Mouse (Mus musculus): ENCODE measurements around the gene Gipc1.

The Gipc1 gene

DNA sequence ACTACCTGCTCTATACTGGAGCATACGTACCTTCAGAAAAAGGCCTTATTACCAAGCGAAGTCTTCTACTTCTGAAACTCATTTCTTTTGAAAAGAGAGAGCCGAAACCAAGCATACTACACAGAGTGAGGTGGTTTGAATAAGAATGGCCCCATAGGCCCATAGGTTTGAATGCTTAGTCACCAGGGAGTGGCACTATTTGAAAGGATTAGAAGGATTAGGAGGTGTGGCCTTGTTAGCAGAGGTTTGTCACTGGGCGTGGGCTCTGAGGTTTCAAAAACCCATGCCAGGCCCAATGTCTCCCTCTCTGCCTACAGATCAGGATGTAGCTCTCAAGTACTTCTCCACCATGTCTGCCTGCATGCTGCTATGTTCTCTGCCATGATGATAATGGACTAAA lies 4.4 kb upstream of the Gipc1 start:
- no peak for DNase-seq (ENCODE audit: low read depth, low spot score)

GRCm38 (mm10) chr8:83649699-83650098 lies 2.8 kb upstream of the Gipc1 start:
- DNase-seq (ENCODE audit: low read depth, low spot score): no peak

DNA sequence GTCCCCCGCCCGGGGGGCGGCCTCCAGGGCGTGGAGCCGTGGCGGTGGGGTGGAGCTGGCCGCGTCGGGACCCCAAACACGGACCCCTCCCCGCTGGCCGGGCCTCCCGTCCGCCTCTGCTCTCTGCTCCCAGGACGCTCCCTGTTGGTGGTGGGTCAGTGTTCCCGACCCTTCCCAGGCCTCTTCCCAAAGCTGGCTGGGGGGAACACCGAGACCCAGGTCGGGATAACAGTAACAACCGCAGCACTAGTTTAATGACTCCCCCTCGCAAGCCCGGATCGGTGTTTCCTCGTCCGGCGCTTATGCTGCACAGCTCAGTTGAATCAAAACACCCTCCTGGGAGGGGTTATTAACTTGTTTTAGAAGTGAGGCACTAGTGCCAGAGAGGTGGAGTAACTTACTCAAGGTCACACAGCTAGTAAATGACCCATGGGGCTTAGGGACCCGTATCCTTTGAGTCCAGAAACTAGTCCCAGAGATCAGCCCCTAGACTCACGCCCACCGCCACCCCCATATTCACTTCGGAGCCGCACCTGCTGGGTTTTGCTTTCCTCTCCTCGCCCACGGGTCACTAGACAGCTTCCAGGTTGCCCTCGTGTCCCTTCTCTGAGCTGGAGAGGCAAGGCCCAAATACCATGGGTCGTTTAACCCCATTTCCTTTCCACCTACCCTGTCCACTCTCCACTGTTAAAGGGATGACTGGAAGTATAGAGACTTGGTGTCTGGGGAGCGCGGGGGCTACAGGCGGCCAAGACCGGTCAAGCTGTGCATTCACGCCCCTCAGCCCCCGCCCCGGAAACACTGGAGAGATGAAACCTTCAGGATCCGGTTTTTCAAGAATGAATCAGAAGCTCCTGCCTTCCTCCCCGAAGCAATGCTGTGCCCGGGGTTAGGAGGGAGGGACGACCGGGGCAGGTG lies 526 bp downstream of the Gipc1 start:
- DNase-seq (ENCODE audit: low read depth, low spot score): no peak

DNA sequence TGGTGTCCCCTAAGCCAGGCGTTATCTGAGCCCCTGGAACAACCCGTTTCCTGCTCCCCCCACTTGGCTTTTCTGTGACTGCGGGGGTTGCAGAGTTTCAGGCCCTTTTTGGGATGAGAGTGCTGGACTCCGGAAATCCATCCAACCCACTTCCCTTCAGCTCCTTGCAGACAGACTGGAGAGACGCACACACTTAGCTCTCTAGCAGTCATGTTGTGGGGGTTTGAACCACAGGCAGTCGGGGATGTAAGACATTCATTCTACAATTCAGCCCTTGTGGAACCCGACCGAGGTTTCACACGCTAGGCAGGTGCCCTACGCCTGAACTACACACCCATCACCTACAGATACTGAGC lies 1.2 kb downstream of the Gipc1 start:
- no peak for DNase-seq (ENCODE audit: low read depth, low spot score)

- no peak for DNase-seq (ENCODE audit: low read depth, low spot score)
Observed at GRCm38 (mm10) chr8:83654725-83655124, 2.2 kb downstream of the Gipc1 start.

GRCm38 (mm10) chr8:83656043-83656442 lies 3.6 kb downstream of the Gipc1 start:
- DNase-seq (ENCODE audit: low read depth, low spot score): no peak

- DNase-seq (ENCODE audit: low read depth, low spot score): no peak
Observed at GRCm38 (mm10) chr8:83656484-83657246, 4.2 kb downstream of the Gipc1 start.

DNA sequence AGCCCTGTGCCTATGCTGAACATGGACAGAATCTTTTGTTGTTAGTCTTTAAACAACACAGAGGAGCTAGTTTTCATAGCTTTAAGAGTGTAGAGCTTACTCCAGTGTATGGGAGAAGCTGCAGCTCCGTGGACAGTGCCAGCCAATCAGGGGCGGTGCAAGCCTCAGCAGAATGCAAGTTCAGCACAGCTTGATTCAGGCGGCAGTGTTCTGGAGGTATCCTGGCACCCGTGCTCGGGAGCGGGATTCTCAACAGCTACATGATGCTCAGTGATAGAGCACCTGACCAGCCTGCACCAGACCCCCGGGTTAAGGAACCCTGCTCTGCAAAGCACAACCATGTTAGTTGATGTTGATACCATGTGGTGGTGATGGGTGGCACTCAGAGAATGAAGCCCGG lies 8.1 kb downstream of the Gipc1 start:
- DNase-seq (ENCODE audit: low read depth, low spot score): no peak

DNA sequence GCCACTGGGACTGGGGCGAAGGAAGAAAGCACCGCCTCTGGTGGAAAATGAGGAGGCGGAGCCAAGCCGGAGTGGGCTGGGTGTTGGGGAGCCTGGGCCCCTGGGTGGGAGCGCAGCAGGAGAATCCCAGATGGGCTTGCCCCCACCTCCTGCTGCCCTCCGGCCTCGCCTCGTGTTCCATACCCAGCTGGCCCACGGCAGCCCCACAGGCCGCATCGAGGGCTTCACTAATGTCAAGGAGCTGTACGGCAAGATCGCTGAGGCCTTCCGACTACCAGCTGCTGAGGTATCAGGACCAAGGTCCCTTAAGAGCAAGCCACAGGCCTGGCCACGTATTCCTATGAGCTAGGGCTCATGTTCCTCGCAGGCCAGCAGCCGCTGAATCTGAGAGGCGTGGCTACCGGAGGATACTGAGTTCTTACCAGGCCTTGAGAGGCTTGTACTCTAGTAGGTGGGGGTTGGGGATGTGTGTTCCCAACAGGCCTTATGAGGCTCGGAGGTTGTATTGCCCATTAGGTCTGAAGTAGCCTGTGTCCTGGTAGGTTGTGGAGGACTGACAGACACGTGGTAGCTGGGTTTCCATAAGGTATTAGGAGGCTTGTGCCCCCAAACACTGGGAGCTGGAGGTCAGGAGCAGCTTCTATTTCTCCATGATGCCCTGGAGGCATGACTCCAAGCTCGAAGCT lies 8.7 kb downstream of the Gipc1 start:
- no peak for DNase-seq (ENCODE audit: low read depth, low spot score)

DNA sequence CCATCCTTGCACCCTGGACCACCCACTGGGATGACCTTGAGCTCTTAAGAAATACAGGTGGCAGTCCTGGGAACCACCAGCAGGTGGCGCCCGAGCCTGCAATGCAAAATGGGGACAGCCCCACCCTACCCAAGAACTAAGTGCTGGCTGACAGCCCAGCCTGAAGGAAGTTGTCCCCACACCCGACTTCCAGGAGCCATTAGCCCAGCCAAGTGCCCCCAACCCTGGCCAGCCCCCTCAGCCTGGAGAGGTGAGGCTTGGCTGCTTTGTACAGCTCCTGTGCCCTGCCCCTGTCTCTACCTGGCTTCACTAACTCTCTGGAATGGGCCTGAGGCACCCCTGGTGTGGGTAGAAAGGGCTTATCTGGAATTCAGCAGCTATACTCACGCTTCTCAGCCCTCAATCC lies 9.9 kb downstream of the Gipc1 start:
- peak; percentile 87 for DNase-seq (ENCODE audit: low read depth, low spot score)

- no peak for DNase-seq (ENCODE audit: low read depth, low spot score)
Observed at GRCm38 (mm10) chr8:83664096-83664495, 11.6 kb downstream of the Gipc1 start.

- no peak for DNase-seq (ENCODE audit: low read depth, low spot score)
Observed at GRCm38 (mm10) chr8:83664931-83665625, 12.6 kb downstream of the Gipc1 start.

DNA sequence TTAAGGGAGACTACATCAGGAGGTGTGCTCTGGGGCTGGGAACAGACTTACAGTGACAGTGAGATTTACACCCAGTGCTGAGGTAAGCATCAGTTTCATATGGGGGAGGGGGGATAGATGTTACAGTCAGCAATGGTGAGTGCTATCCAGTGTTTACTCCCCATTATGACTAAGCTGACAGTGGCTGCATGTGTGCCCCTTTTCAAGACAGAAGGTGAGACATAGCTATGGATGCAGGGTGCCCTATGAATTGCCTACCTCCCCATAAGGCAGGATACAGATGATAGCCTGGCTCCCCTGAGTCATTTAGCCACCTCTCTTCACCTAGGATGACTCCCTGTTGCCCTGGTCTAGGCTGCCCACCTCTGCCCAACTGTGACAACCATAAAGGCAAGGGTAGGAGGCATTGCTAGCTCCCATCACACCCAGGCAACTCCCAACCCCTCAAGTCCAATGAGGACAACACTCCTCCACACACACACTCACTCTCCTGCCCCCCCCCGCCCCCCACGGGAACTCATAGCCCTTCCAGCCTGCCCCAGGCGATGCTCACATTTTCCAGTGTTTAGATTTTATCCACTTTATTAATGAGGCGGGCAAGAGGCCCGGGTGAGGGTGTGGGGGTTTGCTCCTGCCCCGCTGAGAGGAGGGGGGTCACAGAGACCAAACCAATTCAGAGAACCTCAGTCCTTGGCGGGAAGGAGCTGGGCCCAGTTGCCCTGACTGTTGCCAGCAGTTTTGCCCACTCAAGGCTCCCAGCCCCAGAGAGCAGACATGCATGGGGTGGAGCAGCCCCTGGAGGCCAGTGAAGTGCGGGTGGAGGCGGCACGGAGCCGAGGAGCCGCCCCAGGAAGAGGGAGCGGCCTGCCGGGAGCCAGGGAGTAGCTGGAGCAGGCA lies 13.7 kb downstream of the Gipc1 start, which contains the start of gene Ptger1:
Gene Ptger1 (plus strand): TSS at position 710 of the 897 bp plus-strand sequence.
- DNase-seq (ENCODE audit: low read depth, low spot score): no peak

DNA sequence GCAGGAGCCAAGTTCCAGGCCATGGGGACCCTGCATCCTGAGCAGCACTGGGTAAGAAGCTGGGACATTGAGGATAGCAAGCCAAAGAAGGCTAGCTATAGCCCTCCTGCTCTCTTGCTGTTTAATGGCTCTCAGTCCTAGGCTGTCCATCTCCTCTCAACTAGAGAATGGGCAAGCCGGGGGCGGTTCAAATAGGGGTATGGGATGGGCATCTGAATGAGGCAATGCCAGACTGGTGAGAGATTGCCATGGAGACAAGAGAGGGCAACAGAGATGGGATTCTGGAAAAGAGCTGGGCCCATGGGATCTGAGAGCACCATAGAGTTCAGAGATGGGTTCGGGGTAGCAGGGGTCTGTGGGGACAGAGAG lies 14.4 kb downstream of the Gipc1 start:
- DNase-seq (ENCODE audit: low read depth, low spot score): no peak

DNA sequence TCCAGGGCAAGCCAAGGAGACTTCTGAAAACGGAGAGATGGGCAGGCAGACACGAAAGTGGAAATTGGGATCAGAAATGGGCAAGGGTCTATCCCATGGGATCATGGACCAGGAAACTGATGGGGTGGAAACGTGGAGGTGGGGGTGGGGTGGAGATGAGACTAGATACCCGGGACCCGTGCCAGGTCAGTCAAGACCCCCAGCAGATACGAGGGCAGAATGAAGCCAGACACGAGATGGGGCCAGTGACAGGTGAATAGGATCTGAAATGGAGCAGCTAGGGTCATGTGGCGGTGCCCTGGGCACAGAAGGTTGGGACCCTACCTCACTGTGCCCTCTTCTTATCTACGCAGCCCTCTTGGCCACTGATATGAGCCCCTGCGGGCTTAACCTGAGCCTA lies 15.0 kb downstream of the Gipc1 start:
- no peak for DNase-seq (ENCODE audit: low read depth, low spot score)

GRCm38 (mm10) chr8:83668010-83668916 lies 15.8 kb downstream of the Gipc1 start:
- DNase-seq (ENCODE audit: low read depth, low spot score): peak; percentile 88

GRCm38 (mm10) chr8:83669013-83669412 lies 16.5 kb downstream of the Gipc1 start:
- no peak for DNase-seq (ENCODE audit: low read depth, low spot score)

DNA sequence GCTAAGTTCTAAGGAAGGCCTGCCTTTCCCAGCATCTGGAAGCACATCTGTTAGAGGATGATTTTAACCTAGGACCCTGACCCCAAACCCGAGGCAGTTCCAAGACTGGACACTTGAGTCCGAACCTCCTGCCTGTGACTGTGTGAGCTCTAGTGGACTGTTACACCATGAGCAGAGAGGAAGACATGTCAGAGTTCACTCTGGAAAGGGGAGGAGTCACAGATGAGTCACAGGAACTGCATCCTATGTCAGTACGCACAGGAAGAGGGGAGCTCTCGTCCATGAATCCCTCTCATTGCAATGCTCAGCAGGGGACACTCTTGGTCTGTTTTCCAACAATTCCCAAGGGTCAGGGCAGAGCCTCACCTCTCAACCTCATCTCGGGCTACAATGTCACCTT lies 20.5 kb downstream of the Gipc1 start:
- DNase-seq (ENCODE audit: low read depth, low spot score): no peak

DNA sequence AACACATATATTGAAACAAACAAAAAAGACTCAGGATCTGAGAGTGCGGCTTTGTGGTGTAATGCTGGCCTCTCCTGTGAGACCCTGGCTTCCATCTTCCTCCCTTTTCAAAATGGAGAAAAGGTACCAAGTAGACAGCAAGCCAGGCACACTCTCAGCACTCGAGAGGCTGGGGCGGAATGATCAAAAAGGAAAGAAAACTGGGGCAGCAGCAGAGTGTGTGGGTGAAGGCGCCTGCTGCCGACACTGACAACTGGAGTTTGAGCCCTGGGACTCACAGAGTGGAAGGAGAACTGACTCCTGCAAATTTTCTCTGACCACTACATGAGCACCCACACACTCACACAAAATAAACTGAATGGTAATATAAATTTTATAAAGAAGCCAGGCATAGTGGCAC lies 22.0 kb downstream of the Gipc1 start:
- DNase-seq (ENCODE audit: low read depth, low spot score): no peak

GRCm38 (mm10) chr8:83679866-83680265 lies 27.4 kb downstream of the Gipc1 start:
- no peak for DNase-seq (ENCODE audit: low read depth, low spot score)

Measured in mesoderm, embryonic 11.5 days (tissue).